Mouse (Mus musculus) liver, embryonic 14.5 days (tissue): ENCODE results near the gene Pkd2. TPM values are rescaled to one million over a fixed set of nuclear protein-coding genes. Genes with fewer than 3 reads are reported as not detected.

Experiments used
- ATAC-seq: fragments of 200-750 bp; cut with Nextera tagmentation; 2 replicates; pipeline ENCODE4 v1.8.0; 2017; ENCODE audit warnings: moderate number of reproducible peaks, mild to moderate bottlenecking, moderate library complexity; ENCODE audit not compliant: insufficient read depth
- DNase-seq, 3 experiments: peaks; one replicate each; pipeline ENCODE4 v3.0.0-alpha.2; 2012 to 2013; ENCODE audit warnings: low read depth in 3 of 3, low spot score in 3 of 3
- H3K27ac ChIP-seq: fragments of 300-500 bp; sonication (generic); 2 replicates; pipeline ENCODE4 v1.5.1; 2014; ENCODE audit warnings: moderate library complexity, mild to moderate bottlenecking, control low read depth, inconsistent platforms
- H3K27me3 ChIP-seq: fragments of 300-500 bp; sonication (generic); 2 replicates; pipeline ENCODE4 v1.6.1; 2014; ENCODE audit warnings: mild to moderate bottlenecking, low read length, moderate library complexity; ENCODE audit not compliant: control insufficient read depth, insufficient read depth
- H3K36me3 ChIP-seq: fragments of 300-500 bp; sonication (generic); replicated peaks from 2 replicates; pipeline ENCODE4 v1.6.1; 2014; ENCODE audit warnings: low read depth; ENCODE audit not compliant: control insufficient read depth, insufficient read depth
- H3K4me1 ChIP-seq, 2 experiments: fragments of 200-500 bp in 1 of 2; fragments of 300-500 bp in 1 of 2; sonication (generic) in 1 of 2; replicated peaks; 2 replicates each; pipeline ENCODE4 v1.6.1; 2012 to 2014; ENCODE audit warnings: antibody characterized with exemption in 1 of 2, inconsistent platforms in 1 of 2, low read length in 1 of 2; ENCODE audit not compliant: control insufficient read depth in 2 of 2, insufficient read depth in 2 of 2
- H3K4me2 ChIP-seq: fragments of 300-500 bp; sonication (generic); 2 replicates; pipeline ENCODE4 v1.6.1; 2014; ENCODE audit warnings: low read depth, mild to moderate bottlenecking, control low read depth, moderate library complexity
- H3K4me3 ChIP-seq, 2 experiments: fragments of 200-500 bp in 1 of 2; fragments of 300-500 bp in 1 of 2; sonication (generic) in 1 of 2; 2 replicates each; pipeline ENCODE4 v1.5.1; 2012 to 2014; ENCODE audit warnings: low read depth in 2 of 2, low read length in 2 of 2, mild to moderate bottlenecking in 2 of 2, control low read depth in 1 of 2, inconsistent platforms in 1 of 2, moderate library complexity in 1 of 2; ENCODE audit not compliant: insufficient read depth in 1 of 2
- H3K9ac ChIP-seq: fragments of 300-500 bp; sonication (generic); replicated peaks from 2 replicates; pipeline ENCODE4 v1.6.1; 2014; ENCODE audit warnings: mild to moderate bottlenecking, control low read depth, moderate library complexity
- H3K9me3 ChIP-seq: fragments of 300-500 bp; sonication (generic); 2 replicates; pipeline ENCODE4 v1.6.1; 2016; ENCODE audit warnings: low read length, mixed read lengths; ENCODE audit not compliant: control insufficient read depth
- CTCF ChIP-seq: IDR thresholded peaks from 2 replicates; pipeline ENCODE4 v1.5.1; 2016; ENCODE audit warnings: antibody characterized with exemption, low read depth, control low read depth
- EP300 ChIP-seq: IDR thresholded peaks from 2 replicates; pipeline ENCODE4 v1.6.1; 2016; ENCODE audit warnings: antibody characterized with exemption, low read depth
- WGBS: fragments of 180-500 bp; shearing (Covaris S2); extraction: QIAGEN DNeasy Blood & Tissue Kit; methylation state at CpG from one replicate; pipeline ENCODE4 v1.1.7; 2014; ENCODE audit not compliant: insufficient replicate concordance; 5-methylcytosine and 5-hydroxymethylcytosine counted together
- polyA plus RNA-seq, 2 experiments: library from polyadenylated mRNA; depleted of rRNA in 1 of 2; stranded (reverse) in 1 of 2; unstranded in 1 of 2; fragments of >200 nt; fragmentation: Nextera tagmentation in 1 of 2; extraction: Ambion mirVana in 1 of 2; gene quantifications; 2 replicates each; pipeline versions ENCODE4 v1.2.1 to v1.2.3; 2012 to 2014

Pkd2 gene
- polyA plus RNA-seq, 2 experiments = 0.90 to 2.4 TPM

DNA sequence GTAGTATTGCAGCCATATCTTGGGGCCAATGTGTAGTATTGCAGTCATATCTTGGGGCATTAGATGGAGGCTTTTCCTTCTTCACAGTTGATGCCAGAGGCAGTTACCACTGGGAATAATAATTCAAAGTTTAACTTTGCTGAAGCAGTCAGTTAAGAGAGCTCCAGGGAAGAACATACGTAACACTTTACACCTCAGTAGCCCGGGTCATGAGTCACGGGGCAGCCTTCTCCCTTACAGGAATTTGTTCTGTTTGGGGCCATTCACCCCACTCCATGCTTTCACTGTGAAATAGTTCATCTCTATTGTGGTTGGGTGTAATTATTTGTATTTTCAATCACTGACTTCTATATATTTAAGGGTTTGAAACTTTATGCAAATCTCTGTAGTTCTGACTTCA lies 35.4 kb upstream of the Pkd2 start:
- 66% methylated on average over 3 of the region's 3 CpGs for WGBS
- TF ChIP-seq CTCF (no peak), EP300 (no peak)

DNA sequence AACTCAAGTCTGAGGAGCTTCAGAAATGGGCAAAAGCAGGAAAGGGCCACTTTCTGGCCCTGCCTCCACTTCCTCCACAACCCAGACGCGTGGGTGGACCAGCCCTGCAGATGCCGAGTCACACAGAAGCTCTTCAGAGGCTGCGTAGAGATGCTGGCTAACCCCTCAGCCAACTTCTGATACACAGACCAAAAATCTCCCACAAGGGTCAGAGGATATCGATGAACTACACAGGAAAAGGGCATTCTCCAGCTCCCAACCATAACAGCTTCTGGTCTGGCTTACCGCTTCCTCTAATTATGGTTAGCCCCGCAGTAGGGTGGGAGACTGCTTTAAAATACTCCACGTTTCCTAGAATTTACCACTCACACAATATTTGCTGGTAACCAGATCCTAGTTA lies 33.3 kb upstream of the Pkd2 start:
- Histone ChIP-seq H3K9me3 (no peaks in the 10 kb centered on the region), H3K27me3 (no peaks in the 10 kb centered on the region), H3K4me1 (no peaks in the 10 kb centered on the region), H3K4me3 (no peak overlapping the region), H3K27ac (no peak overlapping the region), H3K4me2 (no peak overlapping the region), H3K36me3 (no peaks in the 10 kb centered on the region), H3K9ac (no peak overlapping the region)
- no peak for ATAC-seq
- no peak for DNase-seq
- TF ChIP-seq CTCF = no peak
- TF ChIP-seq EP300 = no peak
- WGBS = 16% methylated on average over 8 of the region's 8 CpGs

More for the DNA sequence above, 35.4 kb upstream of the Pkd2 start:
- ATAC-seq (no peak), DNase-seq (no peak)
- no peaks in the 10 kb centered on the region for H3K9me3 ChIP-seq
- no peaks in the 10 kb centered on the region for H3K27me3 ChIP-seq
- no peak overlapping the region for H3K27ac ChIP-seq
- H3K4me1 ChIP-seq = no peaks in the 10 kb centered on the region
- H3K36me3 ChIP-seq = no peaks in the 10 kb centered on the region
- no peak overlapping the region for H3K4me2 ChIP-seq
- H3K4me3 ChIP-seq = no peak overlapping the region
- no peak overlapping the region for H3K9ac ChIP-seq

DNA sequence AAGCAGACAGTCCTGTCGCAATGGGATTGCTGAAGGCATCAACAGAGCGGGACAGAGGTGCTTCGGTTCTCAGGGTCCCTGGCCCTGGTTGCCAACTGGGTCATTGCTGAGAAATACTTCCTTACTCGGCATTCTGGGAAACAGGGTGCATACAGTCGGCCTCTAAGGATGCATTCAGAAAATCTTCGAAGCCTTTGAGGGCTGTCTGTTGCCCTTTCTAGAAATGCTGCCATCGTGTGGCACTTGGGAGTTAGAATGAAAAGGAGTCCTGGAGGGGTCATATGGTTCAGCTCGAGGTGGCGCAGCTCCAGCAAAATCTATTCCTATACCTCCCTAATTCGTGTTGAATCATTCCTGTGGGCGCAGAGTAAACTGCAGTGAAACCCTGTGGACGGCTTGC lies 26.4 kb upstream of the Pkd2 start:
- TF ChIP-seq CTCF (no peak), EP300 (no peak)
- no peak overlapping the region for H3K4me3 ChIP-seq
- H3K9ac ChIP-seq = no peak overlapping the region
- 33% methylated on average over 12 of the region's 12 CpGs for WGBS
- no peak overlapping the region for H3K27ac ChIP-seq
- DNase-seq (no peak), ATAC-seq (no peak)
- H3K9me3 ChIP-seq = no peaks in the 10 kb centered on the region
- H3K27me3 ChIP-seq = no peaks in the 10 kb centered on the region
- H3K36me3 ChIP-seq = no peaks in the 10 kb centered on the region
- no peaks in the 10 kb centered on the region for H3K4me1 ChIP-seq
- H3K4me2 ChIP-seq = no peak overlapping the region

DNA sequence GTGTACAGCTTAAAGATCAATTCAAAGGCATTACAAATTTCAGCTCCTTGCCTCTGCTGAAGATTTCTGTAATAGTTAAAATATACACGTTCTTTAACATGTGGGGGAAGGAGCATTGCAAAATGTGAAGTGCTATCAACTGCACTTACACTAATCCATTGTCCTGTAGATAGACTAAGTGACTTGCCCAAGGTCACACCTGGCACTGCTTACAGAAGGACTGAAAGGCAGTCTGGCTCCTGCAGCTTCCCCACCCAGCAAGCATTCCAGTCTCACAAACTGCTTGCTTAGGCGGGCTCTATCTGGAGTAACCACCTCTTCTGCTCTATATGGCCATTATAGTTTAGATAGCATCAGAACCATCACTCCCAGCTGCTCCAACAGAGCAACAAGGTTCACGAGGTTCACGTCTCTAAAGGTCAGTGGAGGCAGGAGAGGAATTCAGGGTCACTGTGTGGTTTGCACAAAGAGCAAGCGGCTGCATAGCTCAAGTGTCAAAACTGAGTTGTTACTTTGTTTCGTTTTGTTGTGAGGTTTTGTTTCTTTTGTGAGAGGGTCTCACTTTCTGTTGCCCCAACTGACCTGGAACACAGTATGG lies 25.2 kb upstream of the Pkd2 start:
- Histone ChIP-seq H3K27ac (no peak overlapping the region), H3K9ac (no peak overlapping the region), H3K36me3 (no peaks in the 10 kb centered on the region), H3K4me2 (no peak overlapping the region), H3K27me3 (no peaks in the 10 kb centered on the region), H3K4me3 (no peak overlapping the region), H3K9me3 (no peaks in the 10 kb centered on the region), H3K4me1 (no peaks in the 10 kb centered on the region)
- WGBS = 26% methylated on average over 6 of the region's 6 CpGs
- DNase-seq (no peak), ATAC-seq (no peak)
- no peak for TF ChIP-seq CTCF
- no peak for TF ChIP-seq EP300

DNA sequence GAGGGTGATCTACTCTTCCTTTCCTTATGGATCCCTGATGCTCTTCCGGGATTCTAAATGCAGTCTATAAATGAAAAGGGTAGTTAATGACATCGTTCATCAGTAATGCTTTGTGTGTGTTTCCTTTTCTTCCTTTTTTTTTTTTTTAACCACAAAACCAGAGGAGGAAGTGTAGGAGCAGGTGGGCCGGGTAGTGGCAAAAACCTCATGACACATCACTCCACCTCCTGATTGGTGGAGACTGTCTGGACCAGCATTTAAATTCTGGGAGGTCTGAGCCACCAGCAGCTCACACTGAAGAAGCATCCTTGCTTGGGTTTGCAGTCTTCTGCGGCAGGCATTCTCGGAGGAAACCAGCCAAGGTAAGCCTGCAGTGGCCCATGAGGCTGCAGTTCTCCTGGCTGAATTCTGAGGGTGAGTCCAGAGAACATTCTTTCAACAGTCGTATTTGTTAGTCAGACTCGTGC lies 24.4 kb upstream of the Pkd2 start, which contains the start of gene Spp1:
Gene Spp1, plus strand, starts transcription at position 284 of the 467 bp plus-strand sequence.
- no peaks in the 10 kb centered on the region for H3K9me3 ChIP-seq
- no peak within 1 kb of the TSS for H3K27ac ChIP-seq
- no peaks in the 10 kb centered on the region for H3K36me3 ChIP-seq
- no peaks in the 10 kb centered on the region for H3K27me3 ChIP-seq
- DNase-seq = no peak
- no peaks in the 10 kb centered on the region for H3K4me1 ChIP-seq
- TF ChIP-seq CTCF (no peak), EP300 (no peak)
- H3K9ac ChIP-seq = no peak within 1 kb of the TSS
- WGBS = 17% methylated on average over 7 of the region's 7 CpGs
- no peak within 1 kb of the TSS for H3K4me2 ChIP-seq
- no peak for ATAC-seq
- no peak within 1 kb of the TSS for H3K4me3 ChIP-seq
